ENCODE assay signal across 17 mouse cellular contexts in the genomic region with DNA sequence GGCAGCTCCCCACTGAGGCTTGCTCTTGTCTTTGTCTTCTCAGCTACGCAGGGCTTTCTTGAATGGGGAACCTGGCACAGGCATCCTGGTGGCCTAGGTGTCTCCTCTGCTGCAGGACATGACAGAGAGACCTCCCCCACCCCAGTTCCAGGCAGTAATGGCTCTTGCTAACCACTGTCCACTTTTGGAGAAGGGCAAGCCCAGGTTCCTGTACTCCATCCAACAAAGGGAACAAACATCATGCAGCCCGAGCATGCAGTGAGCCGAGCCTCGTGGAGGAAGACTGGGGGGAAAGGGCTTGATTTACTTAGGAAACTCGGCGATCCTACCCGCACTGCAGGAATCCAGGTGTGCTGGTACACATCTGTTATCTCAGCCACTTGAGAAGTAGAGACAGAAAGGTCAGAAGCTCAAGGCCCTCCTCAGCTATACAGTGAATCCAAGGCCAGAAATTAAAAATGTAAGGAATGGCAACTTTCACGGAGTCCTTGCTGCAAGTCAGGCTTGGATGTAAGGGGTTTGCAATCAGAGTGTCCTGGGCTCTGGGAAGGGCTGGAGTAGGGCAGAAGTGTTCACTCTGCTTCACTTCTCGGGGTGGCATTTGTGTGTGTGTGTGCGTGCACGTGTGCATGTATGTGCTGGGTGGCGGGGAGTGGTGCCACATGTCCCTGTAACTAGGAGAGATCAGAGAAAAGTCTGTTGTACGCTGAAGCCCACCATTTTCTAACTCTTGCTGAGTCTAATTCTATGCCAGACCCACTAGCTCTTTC. TPM values are rescaled to one million over a fixed set of nuclear protein-coding genes. Genes with fewer than 3 reads are reported as not detected.
DNase-seq lines count a peak whose midpoint lies in the region; ATAC-seq and TF ChIP-seq lines count a peak whose summit lies in the region.
"Had no signal": no experiment of that assay in that cellular context is flagged by ENCODE, and none has a peak within 500 bp of the region (broad histone marks: within the 10 kb centered on the region; RNA-seq: fewer than 3 reads in every experiment).

No protein-coding gene starts in this region.

- no peak overlapping the region for H3K4me3 ChIP-seq in testis, adult 2 months (ENCODE audit: control insufficient read depth, low read depth, low read length)
- no peak overlapping the region for H3K4me3 ChIP-seq in small intestine, adult 2 months (ENCODE audit: low read depth, low read length)
- no peak overlapping the region for H3K4me3 ChIP-seq in midbrain, embryonic 14.5 days (replicated peaks; ENCODE audit: low read depth, low read length)
- H3K4me3 ChIP-seq: forebrain, embryonic 15.5 days; hindbrain, embryonic 15.5 days; lung, embryonic 15.5 days had no signal

- no peak; the same call in 1 of the 2 replicates for ATAC-seq in cerebellum, adult (ENCODE audit: insufficient number of reproducible peaks, low FRiP score, low TSS enrichment)
- ATAC-seq in midbrain, embryonic 14.5 days (ENCODE audit: low FRiP score, low TSS enrichment) = no peak
- ATAC-seq: forebrain, embryonic 15.5 days had no signal

- WGBS in small intestine, adult 2 months = 54% methylated on average over 13 of the region's 13 CpGs
- WGBS in midbrain, embryonic 14.5 days = 76% methylated on average over 13 of the region's 13 CpGs

- H3K9ac ChIP-seq in midbrain, embryonic 14.5 days (replicated peaks; ENCODE audit: low read length) = no peak overlapping the region
- H3K9ac ChIP-seq: forebrain, embryonic 15.5 days; hindbrain, embryonic 15.5 days; lung, embryonic 15.5 days had no signal

- TF ChIP-seq CTCF in testis, adult 2 months (IDR thresholded peaks at IDR 0.05; ENCODE audit: control insufficient read depth, insufficient read depth, insufficient replicate concordance, low read depth, low read length) = no peak
- no peak for TF ChIP-seq CTCF in small intestine, adult 2 months (IDR thresholded peaks at IDR 0.05; ENCODE audit: extremely low read depth, insufficient read length, insufficient replicate concordance, low read depth, low read length)

- intact Hi-C loops in heart, postnatal 36 days (cut with DNase I) = loop anchor here (1.0 kb wide), 1 partner anchor 11 kb away; no protein-coding TSS in a partner anchor

- peak overlapping the region; percentile 39 for H3K27ac ChIP-seq in testis, adult 2 months (ENCODE audit: control insufficient read depth, insufficient read depth, low read depth, low read length)
- peak overlapping the region; percentile 86 for H3K27ac ChIP-seq in small intestine, adult 2 months (ENCODE audit: insufficient read depth, low read depth, low read length)
- H3K27ac ChIP-seq in midbrain, embryonic 14.5 days (replicated peaks; ENCODE audit: low read depth, low read length) = no peak overlapping the region
- H3K27ac ChIP-seq: forebrain, embryonic 15.5 days; hindbrain, embryonic 15.5 days; lung, embryonic 15.5 days had no signal

- H3K9me3 ChIP-seq in midbrain, embryonic 14.5 days (ENCODE audit: control insufficient read depth, low read length) = peaks cover 3% of the 10 kb centered on the region; the same call in 1 of the 2 replicates
- H3K9me3 ChIP-seq: hindbrain, embryonic 15.5 days; lung, embryonic 15.5 days had no signal

- peak; percentile 12 for DNase-seq in cerebellum, adult 9-11 months
- DNase-seq in heart, postnatal 4 days = peak; percentile 3
- DNase-seq in heart, postnatal 36 days = no peak
- DNase-seq in testis, postnatal 14 days (ENCODE audit: low spot score) = no peak
- DNase-seq in midbrain, embryonic 14.5 days = no peak
- DNase-seq: heart, adult 18-20 months; heart, postnatal 14 days; kidney, adult 2 months; kidney, postnatal 36 days; right cerebral cortex, adult 18-20 months; thymus, postnatal 36 days had no signal

- no peaks in the 10 kb centered on the region for H3K27me3 ChIP-seq in testis, adult 2 months (ENCODE audit: control insufficient read depth, insufficient read depth, low read length)
- H3K27me3 ChIP-seq in small intestine, adult 2 months (ENCODE audit: control insufficient read depth, insufficient read depth, low read length) = no peaks in the 10 kb centered on the region
- H3K27me3 ChIP-seq in midbrain, embryonic 14.5 days (ENCODE audit: control insufficient read depth, insufficient read depth, low read length) = no peaks in the 10 kb centered on the region
- H3K27me3 ChIP-seq: forebrain, embryonic 15.5 days; hindbrain, embryonic 15.5 days; lung, embryonic 15.5 days had no signal

- H3K36me3 ChIP-seq in testis, adult 2 months (ENCODE audit: control insufficient read depth, insufficient read depth, low read length) = no peaks in the 10 kb centered on the region
- H3K36me3 ChIP-seq in small intestine, adult 2 months (ENCODE audit: control insufficient read depth, insufficient read depth, low read length) = peaks cover 31% of the 10 kb centered on the region
- no peaks in the 10 kb centered on the region for H3K36me3 ChIP-seq in midbrain, embryonic 14.5 days (ENCODE audit: control insufficient read depth, insufficient read depth, low read length)
- H3K36me3 ChIP-seq: forebrain, embryonic 15.5 days; hindbrain, embryonic 15.5 days; lung, embryonic 15.5 days had no signal

- peaks cover 4% of the 10 kb centered on the region; the same call in 1 of the 2 replicates for H3K4me1 ChIP-seq in testis, adult 2 months (ENCODE audit: control insufficient read depth, insufficient read depth, low read length)
- peaks cover 36% of the 10 kb centered on the region for H3K4me1 ChIP-seq in small intestine, adult 2 months (ENCODE audit: control insufficient read depth, insufficient read depth, insufficient read length, low read length)
- H3K4me1 ChIP-seq in midbrain, embryonic 14.5 days (ENCODE audit: control insufficient read depth, insufficient read depth, low read length) = no peaks in the 10 kb centered on the region
- H3K4me1 ChIP-seq: forebrain, embryonic 15.5 days; hindbrain, embryonic 15.5 days had no signal

- TF ChIP-seq POLR2A in testis, adult 2 months (IDR thresholded peaks at IDR 0.05; ENCODE audit: control insufficient read depth, low read depth, low read length) = no peak
- no peak for TF ChIP-seq POLR2A in small intestine, adult 2 months (IDR thresholded peaks at IDR 0.05; ENCODE audit: low read depth, low read length)

- no peak overlapping the region for H3K4me2 ChIP-seq in midbrain, embryonic 14.5 days (ENCODE audit: low read length)
- H3K4me2 ChIP-seq: forebrain, embryonic 15.5 days; hindbrain, embryonic 15.5 days; lung, embryonic 15.5 days had no signal

RNA-seq across cellular contexts. Expression of gene Coro2a, which starts 16.8 kb away (rescaled TPM):
- under 1 TPM; 0.25 to 0.48 TPM for total RNA-seq in heart, postnatal 4 days (2021)
- total RNA-seq in heart, postnatal 36 days (2021) = under 1 TPM; 0.28 to 0.46 TPM
- 139 and 175 TPM in 2 replicates for polyA plus RNA-seq in testis, adult 2 months (2012; rRNA removed)
- polyA plus RNA-seq in small intestine, adult 2 months (2012; rRNA removed) = 104 and 312 TPM in 2 replicates
- 5.1 and 5.4 TPM in 2 replicates for polyA plus RNA-seq in midbrain, embryonic 14.5 days (2014; fragmentation: Nextera tagmentation; extraction: Ambion mirVana)

RNA-seq across cellular contexts. Expression of gene Trim14, which starts 49.3 kb away (rescaled TPM):
- total RNA-seq in heart, postnatal 4 days (2021) = 1 to 10 TPM in 1 of 2 experiments, under 1 TPM in 1; 0.76 to 1.3 TPM
- total RNA-seq in heart, postnatal 36 days (2021) = 1 to 10 TPM; 3.1 to 4.1 TPM
- polyA plus RNA-seq in testis, adult 2 months (2012; rRNA removed) = 6.4 and 6.6 TPM in 2 replicates
- polyA plus RNA-seq in small intestine, adult 2 months (2012; rRNA removed) = 24.9 and 58.2 TPM in 2 replicates
- 0.96 and 2.4 TPM in 2 replicates for polyA plus RNA-seq in midbrain, embryonic 14.5 days (2014; fragmentation: Nextera tagmentation; extraction: Ambion mirVana)

Comparison
In these comparisons a context has a peak if more than half of its experiments do, and no peak if none do; other contexts are left out.
1. DNase-seq: peak in cerebellum, adult 9-11 months (single experiment) and heart, postnatal 4 days (single experiment); none in heart, postnatal 36 days (0 of 2), testis, postnatal 14 days (single experiment) and midbrain, embryonic 14.5 days (single experiment).
2. RNA of gene Coro2a, which starts 16.8 kb away (polyA plus RNA-seq): 104 to 312 TPM in small intestine, adult 2 months and 139 to 175 TPM in testis, adult 2 months; 5.1 to 5.4 TPM in midbrain, embryonic 14.5 days; every median in the first group is over 10 times any median in the second.